Mouse (Mus musculus): Measurements from ENCODE around the gene Pabpn1.

- TF ChIP-seq CTCF (IDR thresholded peaks at IDR 0.05; ENCODE audit: borderline replicate concordance, insufficient read depth, low read length) (no peak), POLR2A (IDR thresholded peaks at IDR 0.05; ENCODE audit: low read depth, low read length) (peak; percentile 18; the same call in 1 of the 2 replicates)
Measured at GRCm38 (mm10) chr14:54894296-54895151, 2.2 kb downstream of the Pabpn1 start.
